Mouse (Mus musculus): ENCODE results near the gene Timp3. TPM values are rescaled to one million over a fixed set of nuclear protein-coding genes. Genes with fewer than 3 reads are reported as not detected.

Timp3 gene
- polyA plus RNA-seq, 1 experiment from 2014 or later: 21.1 TPM

DNA sequence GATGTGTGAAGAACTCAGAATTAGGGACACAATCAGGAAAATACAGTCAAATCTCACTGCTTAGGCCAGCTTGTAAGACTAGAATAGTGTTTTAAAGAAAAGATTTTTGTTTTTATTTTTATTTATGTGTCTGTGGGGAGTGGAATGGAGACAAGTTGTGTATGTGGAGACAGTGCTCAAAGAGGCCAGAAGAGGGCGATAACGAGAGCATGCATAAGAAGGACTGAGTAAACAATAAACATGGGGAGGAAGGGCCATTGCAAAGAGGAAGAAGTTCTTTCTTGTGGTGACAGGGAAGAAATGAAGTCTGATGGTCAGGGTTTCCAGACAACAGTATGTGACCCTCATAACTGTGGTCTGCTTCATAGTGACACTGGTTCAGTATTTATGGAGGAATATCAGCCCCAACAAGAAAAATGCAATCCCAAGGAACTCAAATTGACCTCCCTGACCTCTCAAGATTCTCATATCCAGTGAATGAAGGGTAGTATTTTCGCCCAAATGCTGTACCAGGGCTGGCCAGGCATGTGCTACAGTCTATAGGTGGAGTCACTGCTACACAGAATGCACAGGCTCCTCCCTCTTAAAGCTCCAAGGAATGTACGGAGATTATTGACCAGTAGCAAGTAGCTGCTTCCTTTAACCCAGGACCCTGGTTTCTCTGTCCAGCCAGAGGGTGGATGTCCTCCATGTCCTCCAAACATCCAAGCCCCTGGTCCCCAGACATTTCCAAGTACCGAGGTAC, 56.8 kb downstream of the Timp3 start:
- ATAC-seq (replicated peaks; ENCODE audit: low FRiP score) (no peak), DNase-seq (ENCODE audit: low spot score) (no peak)
- no peak overlapping the region for H3K27ac ChIP-seq (ENCODE audit: low read depth, low read length)

DNA sequence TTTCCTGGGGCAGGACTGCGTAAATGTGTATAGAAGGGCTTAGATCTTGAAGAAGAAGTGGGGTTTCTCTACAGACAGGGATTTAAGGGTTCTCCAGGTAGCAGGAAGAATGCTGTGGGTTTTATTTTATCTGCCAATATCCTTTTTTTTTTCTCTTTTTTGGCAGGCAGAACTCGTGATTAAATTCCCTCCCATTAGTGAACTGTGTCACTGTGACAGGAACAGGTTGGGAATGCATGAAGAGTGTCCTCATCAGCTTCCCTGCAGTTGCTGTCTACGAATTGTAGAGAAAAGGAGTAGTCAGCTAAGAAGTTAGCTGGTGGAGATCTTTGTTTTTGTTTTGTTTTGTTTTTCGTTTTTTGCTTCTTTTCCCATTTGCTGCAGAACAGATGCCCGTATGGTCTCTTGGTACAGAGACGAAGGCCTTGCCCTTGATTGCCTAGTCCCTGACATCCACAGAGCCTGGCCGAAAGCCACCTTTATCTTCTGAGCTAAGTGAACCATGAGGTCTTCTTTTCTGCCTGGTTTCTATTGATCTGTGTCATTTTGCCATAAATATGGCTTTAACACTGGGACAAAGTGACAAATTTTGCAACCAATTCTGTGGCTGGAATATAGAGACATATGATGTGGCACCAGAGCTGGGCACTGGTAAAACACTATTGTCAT, 58.3 kb downstream of the Timp3 start:
- 88% methylated on average over 7 of the region's 7 CpGs for WGBS
- H3K9me3 ChIP-seq (ENCODE audit: control insufficient read depth, low read length): no peaks in the 10 kb centered on the region
- ATAC-seq (replicated peaks; ENCODE audit: low FRiP score) (no peak), DNase-seq (ENCODE audit: low spot score) (no peak)
- H3K36me3 ChIP-seq (ENCODE audit: control insufficient read depth, insufficient read depth, low read length): no peaks in the 10 kb centered on the region
- no peak overlapping the region for H3K27ac ChIP-seq (ENCODE audit: low read depth, low read length)
- no peak overlapping the region for H3K9ac ChIP-seq (ENCODE audit: low read length)
- no peak overlapping the region for H3K4me3 ChIP-seq (ENCODE audit: low read depth, low read length)
- no peaks in the 10 kb centered on the region for H3K27me3 ChIP-seq (ENCODE audit: control insufficient read depth, insufficient read depth, low read length)
- H3K4me2 ChIP-seq (ENCODE audit: low read depth, low read length, severe bottlenecking): no peak overlapping the region
- no peaks in the 10 kb centered on the region for H3K4me1 ChIP-seq (replicated peaks; ENCODE audit: control insufficient read depth, insufficient read depth, low read length)

More for the DNA sequence above, 56.8 kb downstream of the Timp3 start:
- Histone ChIP-seq H3K9me3 (ENCODE audit: control insufficient read depth, low read length) (no peaks in the 10 kb centered on the region), H3K27me3 (ENCODE audit: control insufficient read depth, insufficient read depth, low read length) (no peaks in the 10 kb centered on the region), H3K9ac (ENCODE audit: low read length) (no peak overlapping the region), H3K36me3 (ENCODE audit: control insufficient read depth, insufficient read depth, low read length) (no peaks in the 10 kb centered on the region), H3K4me2 (ENCODE audit: low read depth, low read length, severe bottlenecking) (no peak overlapping the region), H3K4me3 (ENCODE audit: low read depth, low read length) (no peak overlapping the region), H3K4me1 (replicated peaks; ENCODE audit: control insufficient read depth, insufficient read depth, low read length) (no peaks in the 10 kb centered on the region)
- 50% methylated on average over 5 of the region's 5 CpGs for WGBS

DNA sequence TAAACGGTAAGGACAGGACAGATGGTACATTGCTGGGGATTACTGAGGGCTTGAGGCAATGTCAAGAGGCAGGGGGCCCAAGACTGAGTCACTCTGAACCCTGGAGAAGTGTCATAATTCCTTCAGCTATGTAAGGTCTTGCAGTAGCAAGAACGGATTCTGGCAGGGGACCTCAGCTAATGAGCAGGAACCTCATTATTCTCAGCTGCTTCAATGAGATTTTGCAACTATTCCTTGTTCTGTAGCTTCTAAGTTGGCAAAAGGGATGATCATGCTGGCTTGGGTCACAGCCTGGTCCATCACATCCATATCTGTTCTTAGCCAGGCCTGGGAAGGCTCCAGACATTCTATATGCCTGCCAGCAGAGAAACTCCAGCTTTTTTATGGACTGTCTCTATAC, 59.0 kb downstream of the Timp3 start:
- Histone ChIP-seq H3K36me3 (ENCODE audit: control insufficient read depth, insufficient read depth, low read length) (no peaks in the 10 kb centered on the region), H3K9me3 (ENCODE audit: control insufficient read depth, low read length) (no peaks in the 10 kb centered on the region), H3K9ac (ENCODE audit: low read length) (no peak overlapping the region), H3K4me2 (ENCODE audit: low read depth, low read length, severe bottlenecking) (no peak overlapping the region), H3K4me3 (ENCODE audit: low read depth, low read length) (no peak overlapping the region), H3K27ac (ENCODE audit: low read depth, low read length) (no peak overlapping the region), H3K4me1 (replicated peaks; ENCODE audit: control insufficient read depth, insufficient read depth, low read length) (no peaks in the 10 kb centered on the region), H3K27me3 (ENCODE audit: control insufficient read depth, insufficient read depth, low read length) (no peaks in the 10 kb centered on the region)
- ATAC-seq (replicated peaks; ENCODE audit: low FRiP score) (no peak), DNase-seq (ENCODE audit: low spot score) (no peak)
- WGBS: 68% methylated on average over 2 of the region's 2 CpGs

DNA sequence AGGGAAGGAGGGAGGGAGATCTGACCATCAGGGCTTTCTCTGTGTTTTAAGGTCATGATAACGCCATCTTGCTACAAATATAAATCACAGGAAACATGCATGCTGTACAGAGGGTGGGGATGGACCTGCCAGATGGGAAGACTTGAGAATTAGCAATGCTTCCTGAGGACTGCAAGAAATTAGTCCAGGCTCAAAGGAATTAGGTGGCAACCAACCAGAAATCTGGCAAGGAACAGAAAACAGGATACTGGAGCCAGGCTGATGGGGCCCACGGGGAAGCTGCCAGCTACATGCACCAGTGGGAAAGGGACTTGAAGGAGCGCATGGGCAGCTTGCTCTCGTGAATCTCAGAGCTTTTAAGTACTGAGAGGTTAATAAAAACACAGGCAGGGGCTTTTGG, 59.5 kb downstream of the Timp3 start:
- Histone ChIP-seq H3K27ac (ENCODE audit: low read depth, low read length) (no peak overlapping the region), H3K9ac (ENCODE audit: low read length) (no peak overlapping the region), H3K27me3 (ENCODE audit: control insufficient read depth, insufficient read depth, low read length) (no peaks in the 10 kb centered on the region), H3K9me3 (ENCODE audit: control insufficient read depth, low read length) (no peaks in the 10 kb centered on the region), H3K36me3 (ENCODE audit: control insufficient read depth, insufficient read depth, low read length) (no peaks in the 10 kb centered on the region), H3K4me2 (ENCODE audit: low read depth, low read length, severe bottlenecking) (no peak overlapping the region), H3K4me3 (ENCODE audit: low read depth, low read length) (no peak overlapping the region), H3K4me1 (replicated peaks; ENCODE audit: control insufficient read depth, insufficient read depth, low read length) (no peaks in the 10 kb centered on the region)
- ATAC-seq (replicated peaks; ENCODE audit: low FRiP score): no peak
- WGBS: 66% methylated on average over 4 of the region's 4 CpGs
- DNase-seq (ENCODE audit: low spot score): no peak

DNA sequence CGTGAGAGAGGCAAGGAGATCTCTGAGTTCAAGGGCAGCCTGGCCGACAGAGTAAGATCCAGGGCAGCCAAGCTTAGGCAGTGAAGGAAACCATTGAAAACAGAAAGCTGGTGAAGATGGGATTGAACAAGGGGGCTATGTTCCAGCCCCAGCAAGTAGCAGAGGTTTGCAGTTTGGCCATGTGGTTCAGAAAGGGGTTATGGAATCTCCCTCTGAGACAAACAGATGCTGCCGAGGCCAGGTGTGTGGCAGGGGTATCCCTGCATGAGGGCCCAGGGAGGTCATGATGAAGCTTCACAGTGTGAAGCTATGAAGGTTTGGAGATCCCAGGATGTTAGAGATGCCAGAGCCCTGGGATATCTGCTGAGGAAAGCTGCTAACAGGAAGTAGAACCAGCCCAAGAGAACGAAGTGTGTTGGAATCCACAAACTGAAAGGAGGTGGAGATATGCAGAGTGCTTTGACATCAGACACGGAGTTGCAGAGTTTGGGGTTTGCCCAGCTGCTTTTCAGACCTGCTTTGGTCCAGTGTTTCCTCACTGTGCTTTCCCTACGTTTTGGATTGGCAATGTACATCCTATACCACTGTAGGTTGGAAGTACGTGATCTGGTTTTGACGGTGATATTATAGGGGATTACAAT, 63.6 kb downstream of the Timp3 start:
- H3K9me3 ChIP-seq (ENCODE audit: control insufficient read depth, low read length): no peaks in the 10 kb centered on the region
- H3K9ac ChIP-seq (ENCODE audit: low read length): no peak overlapping the region
- H3K27me3 ChIP-seq (ENCODE audit: control insufficient read depth, insufficient read depth, low read length): no peaks in the 10 kb centered on the region
- H3K27ac ChIP-seq (ENCODE audit: low read depth, low read length): no peak overlapping the region
- H3K4me3 ChIP-seq (ENCODE audit: low read depth, low read length): no peak overlapping the region
- ATAC-seq (replicated peaks; ENCODE audit: low FRiP score) (no peak), DNase-seq (ENCODE audit: low spot score) (no peak)
- no peaks in the 10 kb centered on the region for H3K36me3 ChIP-seq (ENCODE audit: control insufficient read depth, insufficient read depth, low read length)
- 83% methylated on average over 8 of the region's 8 CpGs for WGBS
- H3K4me2 ChIP-seq (ENCODE audit: low read depth, low read length, severe bottlenecking): no peak overlapping the region
- H3K4me1 ChIP-seq (replicated peaks; ENCODE audit: control insufficient read depth, insufficient read depth, low read length): no peaks in the 10 kb centered on the region

DNA sequence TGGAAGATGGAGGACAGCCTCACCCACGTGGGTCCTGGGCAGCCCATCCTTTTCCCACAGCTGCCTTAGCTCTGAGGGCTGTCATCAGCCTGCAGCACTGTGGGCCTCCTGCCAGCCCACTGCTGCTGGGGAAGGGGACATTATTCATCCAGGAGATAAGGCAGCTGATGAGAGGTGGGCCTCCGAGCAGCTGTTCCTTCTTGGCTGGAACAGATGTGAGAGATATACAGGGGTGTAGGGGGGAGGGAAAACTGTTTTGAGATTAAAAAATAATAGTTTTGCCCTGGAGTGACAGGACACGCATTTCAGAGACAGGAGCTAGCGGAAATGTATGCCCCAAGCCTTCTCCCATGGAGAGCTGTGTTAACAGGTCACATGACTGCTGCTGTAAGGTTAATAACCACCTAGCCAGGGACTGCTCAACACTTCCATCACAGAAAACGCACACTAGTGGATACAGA, 65.5 kb downstream of the Timp3 start:
- DNase-seq (ENCODE audit: low spot score) (no peak), ATAC-seq (replicated peaks; ENCODE audit: low FRiP score) (no peak)
- 76% methylated on average over 5 of the region's 5 CpGs for WGBS
- Histone ChIP-seq H3K4me2 (ENCODE audit: low read depth, low read length, severe bottlenecking) (no peak overlapping the region), H3K4me3 (ENCODE audit: low read depth, low read length) (no peak overlapping the region), H3K27ac (ENCODE audit: low read depth, low read length) (no peak overlapping the region), H3K36me3 (ENCODE audit: control insufficient read depth, insufficient read depth, low read length) (no peaks in the 10 kb centered on the region), H3K27me3 (ENCODE audit: control insufficient read depth, insufficient read depth, low read length) (no peaks in the 10 kb centered on the region), H3K9me3 (ENCODE audit: control insufficient read depth, low read length) (no peaks in the 10 kb centered on the region), H3K9ac (ENCODE audit: low read length) (no peak overlapping the region), H3K4me1 (replicated peaks; ENCODE audit: control insufficient read depth, insufficient read depth, low read length) (no peaks in the 10 kb centered on the region)

DNA sequence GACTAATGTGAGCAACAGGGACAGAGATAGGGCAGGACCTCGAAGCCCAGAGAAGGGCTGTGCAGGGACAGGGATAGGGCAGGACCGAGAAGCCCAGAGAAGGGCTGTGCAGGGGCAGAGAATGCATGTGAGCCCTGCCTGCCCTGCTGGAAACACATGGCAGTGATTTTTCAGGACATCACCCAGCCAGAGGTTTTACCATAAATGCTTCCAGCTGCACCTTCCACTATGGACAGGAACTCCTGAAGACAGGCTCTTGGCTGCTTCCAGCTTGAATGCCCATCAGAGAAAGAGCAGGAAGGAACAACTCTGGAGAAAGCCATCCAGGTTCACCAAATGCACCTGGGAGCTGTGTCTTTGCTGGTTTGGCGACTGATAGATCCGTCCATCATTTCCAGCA, 67.2 kb downstream of the Timp3 start:
- no peaks in the 10 kb centered on the region for H3K27me3 ChIP-seq (ENCODE audit: control insufficient read depth, insufficient read depth, low read length)
- H3K4me3 ChIP-seq (ENCODE audit: low read depth, low read length): no peak overlapping the region
- no peaks in the 10 kb centered on the region for H3K36me3 ChIP-seq (ENCODE audit: control insufficient read depth, insufficient read depth, low read length)
- no peak overlapping the region for H3K27ac ChIP-seq (ENCODE audit: low read depth, low read length)
- WGBS: 85% methylated on average over 4 of the region's 4 CpGs
- no peaks in the 10 kb centered on the region for H3K9me3 ChIP-seq (ENCODE audit: control insufficient read depth, low read length)
- H3K4me2 ChIP-seq (ENCODE audit: low read depth, low read length, severe bottlenecking): no peak overlapping the region
- no peak for ATAC-seq (replicated peaks; ENCODE audit: low FRiP score)
- no peak overlapping the region for H3K9ac ChIP-seq (ENCODE audit: low read length)
- no peaks in the 10 kb centered on the region for H3K4me1 ChIP-seq (replicated peaks; ENCODE audit: control insufficient read depth, insufficient read depth, low read length)
- DNase-seq (ENCODE audit: low spot score): no peak

DNA sequence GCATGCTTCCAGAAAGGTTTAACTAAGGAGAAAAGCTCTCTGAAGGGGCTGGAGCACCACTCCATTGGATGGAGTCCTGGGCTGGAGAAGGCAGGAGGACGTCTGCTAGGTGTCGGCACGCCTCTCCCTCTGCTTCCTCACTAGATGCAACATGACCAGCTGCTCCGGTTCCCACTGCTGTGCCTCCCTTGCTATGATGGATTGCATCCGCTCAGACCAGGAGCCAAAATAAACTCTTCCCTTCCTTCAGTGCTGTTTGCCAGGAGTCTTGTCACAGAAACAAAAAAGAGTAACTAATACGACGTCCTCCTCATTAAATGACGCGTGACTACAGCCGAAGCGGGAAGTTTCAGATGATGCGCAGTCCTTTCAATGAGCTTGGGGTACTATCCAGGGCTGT, 68.6 kb downstream of the Timp3 start:
- Histone ChIP-seq H3K9ac (ENCODE audit: low read length) (no peak overlapping the region), H3K4me2 (ENCODE audit: low read depth, low read length, severe bottlenecking) (no peak overlapping the region), H3K9me3 (ENCODE audit: control insufficient read depth, low read length) (no peaks in the 10 kb centered on the region), H3K4me1 (replicated peaks; ENCODE audit: control insufficient read depth, insufficient read depth, low read length) (no peaks in the 10 kb centered on the region), H3K27me3 (ENCODE audit: control insufficient read depth, insufficient read depth, low read length) (no peaks in the 10 kb centered on the region), H3K36me3 (ENCODE audit: control insufficient read depth, insufficient read depth, low read length) (no peaks in the 10 kb centered on the region), H3K4me3 (ENCODE audit: low read depth, low read length) (no peak overlapping the region), H3K27ac (ENCODE audit: low read depth, low read length) (no peak overlapping the region)
- DNase-seq (ENCODE audit: low spot score) (peak; percentile 22), ATAC-seq (replicated peaks; ENCODE audit: low FRiP score) (no peak)
- 95% methylated on average over 12 of the region's 12 CpGs for WGBS
